Mouse (Mus musculus) lung, adult 2 months (tissue): Measurements from ENCODE around the gene Tmem9.

ENCODE experiments used
- CTCF ChIP-seq: fragments of 200-500 bp; IDR thresholded peaks from 2 replicates; pipeline ENCODE4 v1.5.1; 2011; ENCODE audit warnings: mild to moderate bottlenecking, low read length, control low read depth; ENCODE audit not compliant: insufficient read depth
- POLR2A ChIP-seq: fragments of 200-500 bp; IDR thresholded peaks from 2 replicates; pipeline ENCODE4 v1.6.1; 2011; ENCODE audit warnings: low read depth, mild to moderate bottlenecking, control low read depth, low read length, borderline replicate concordance; ENCODE audit errors: extremely low read depth

- TF ChIP-seq CTCF (no peak), POLR2A (no peak)
These were observed 7.0 kb downstream of the Tmem9 start for GRCm38 (mm10) chr1:136014796-136015502.
